Mouse (Mus musculus): ENCODE measurements at regions not wholly inside any gene's neighbourhood (a gene's known extent, or its start where the extent isn't known, plus 50 kb on each side); places are given as distances from the start of the nearest gene placed in this dataset.
"Not testable (repeated sequence)": the region's sequence is repeated elsewhere in the genome, so short reads cannot be mapped to it uniquely, and the experiment has no call there.

DNA sequence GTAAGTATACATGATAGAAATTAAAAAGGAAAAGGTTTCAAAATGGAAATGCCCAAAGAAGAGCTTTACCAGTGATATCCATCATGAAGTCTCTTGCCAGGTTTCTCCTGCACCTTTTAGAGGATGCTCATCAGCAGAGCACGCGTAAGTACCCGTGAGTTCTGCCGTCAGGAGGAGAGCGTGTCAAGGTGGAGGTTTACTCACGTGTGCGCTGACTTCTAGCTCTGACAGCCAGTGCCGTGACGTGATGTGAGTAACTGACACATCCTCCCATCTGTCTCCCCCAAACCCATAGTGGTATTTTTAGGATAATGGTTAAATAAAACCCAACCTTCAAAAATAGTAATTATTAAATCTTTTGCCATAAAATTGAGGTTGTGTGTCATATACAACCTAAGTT lies 55.3 kb downstream of the Adra2a start:
- DNase-seq (ENCODE audit: low spot score) = no peak

DNA sequence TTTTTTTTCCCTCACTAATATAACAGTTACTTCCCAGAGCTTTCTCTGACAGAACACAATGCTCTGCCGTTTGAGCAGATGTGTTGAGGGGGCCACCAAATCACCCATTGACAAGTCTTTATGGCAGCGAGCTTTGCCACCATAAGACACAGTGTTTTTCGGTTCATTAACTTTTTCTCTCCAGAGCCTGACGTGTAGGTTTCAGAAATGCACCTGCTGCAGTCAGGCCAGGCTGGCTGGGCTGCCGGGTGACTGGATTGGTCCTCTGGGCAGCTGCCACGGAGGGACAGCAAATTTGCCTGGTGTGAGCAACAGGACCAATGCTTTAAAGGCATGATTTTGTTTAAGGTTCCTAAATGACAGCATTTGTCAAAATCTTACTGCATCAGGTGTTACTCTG lies 55.8 kb downstream of the Adra2a start:
- no peak for DNase-seq (ENCODE audit: low spot score)

DNA sequence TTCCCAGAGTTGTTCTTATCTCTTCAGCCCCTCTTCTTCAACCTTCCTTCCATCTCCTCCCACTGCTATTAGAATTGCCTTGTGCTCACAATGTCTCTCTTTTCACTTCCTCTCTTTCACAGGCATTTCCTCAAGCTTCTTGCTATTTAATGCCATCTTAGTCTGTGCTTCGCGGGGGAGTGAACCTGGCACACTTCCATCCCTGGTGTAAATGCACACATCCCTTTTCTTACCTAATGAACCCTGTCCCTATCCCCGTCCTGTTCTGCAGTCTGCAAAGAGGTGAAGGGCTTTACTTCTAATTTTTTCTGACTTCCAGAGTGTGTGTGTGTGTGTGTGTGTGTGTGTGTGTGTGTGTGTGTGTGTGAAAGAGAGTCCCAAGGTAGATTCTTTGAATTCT lies 62.6 kb downstream of the Adra2a start:
- DNase-seq (ENCODE audit: low spot score) = no peak

DNA sequence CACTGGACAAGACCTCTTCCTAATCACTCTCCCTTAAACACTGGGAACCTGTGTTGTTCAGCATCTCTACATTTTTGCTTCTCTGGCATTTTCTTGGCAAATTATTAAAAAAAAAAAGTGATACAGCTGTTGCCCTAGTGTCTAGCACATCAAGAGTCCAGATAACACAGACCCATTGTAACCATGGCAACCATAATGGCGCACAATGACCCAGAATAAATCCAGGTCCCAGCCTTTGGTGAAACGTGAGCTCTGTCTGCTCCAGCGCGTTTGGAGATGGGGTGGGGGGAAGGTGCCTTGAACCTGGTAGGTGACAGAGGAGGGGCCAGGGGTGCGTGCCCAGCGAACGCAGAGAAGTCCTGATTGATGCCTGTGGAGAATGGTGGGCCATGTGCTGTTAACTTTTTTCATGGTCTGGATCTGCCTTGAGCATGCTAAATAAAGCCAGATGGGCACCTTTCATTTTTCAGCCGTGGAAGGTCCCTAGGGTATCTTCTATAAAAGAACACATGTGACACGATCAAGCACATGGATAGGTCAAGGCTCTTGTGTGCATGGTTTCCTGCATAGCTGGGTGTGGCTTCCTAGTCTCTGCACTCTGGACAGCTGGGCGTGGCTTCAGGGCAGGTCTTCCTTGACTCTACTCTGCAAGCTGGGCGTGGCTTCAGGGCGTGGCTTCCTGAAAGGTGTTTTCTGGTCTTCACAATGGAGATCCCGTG lies 63.3 kb downstream of the Adra2a start:
- DNase-seq (ENCODE audit: low spot score) = peak; percentile 16

DNA sequence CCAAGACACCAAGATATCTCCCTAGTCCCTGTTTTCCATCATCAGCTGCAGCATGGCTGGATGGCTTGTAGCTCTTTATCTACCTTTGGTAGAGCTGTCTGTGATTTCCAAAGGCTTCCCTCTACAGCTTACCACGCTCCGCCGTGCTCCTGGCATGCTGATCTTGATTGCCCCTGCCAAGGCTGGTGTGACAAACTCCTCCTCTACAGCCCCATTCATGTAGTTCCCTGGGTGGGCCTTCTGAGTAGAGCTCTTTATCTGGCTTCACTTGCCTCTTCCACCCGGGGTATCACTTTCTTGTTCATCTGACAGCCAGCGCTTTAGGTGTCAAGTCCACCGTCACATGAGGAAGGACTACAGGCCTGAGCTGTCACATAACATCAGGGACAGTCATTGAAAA lies 66.1 kb downstream of the Adra2a start:
- DNase-seq (ENCODE audit: low spot score) = no peak

DNA sequence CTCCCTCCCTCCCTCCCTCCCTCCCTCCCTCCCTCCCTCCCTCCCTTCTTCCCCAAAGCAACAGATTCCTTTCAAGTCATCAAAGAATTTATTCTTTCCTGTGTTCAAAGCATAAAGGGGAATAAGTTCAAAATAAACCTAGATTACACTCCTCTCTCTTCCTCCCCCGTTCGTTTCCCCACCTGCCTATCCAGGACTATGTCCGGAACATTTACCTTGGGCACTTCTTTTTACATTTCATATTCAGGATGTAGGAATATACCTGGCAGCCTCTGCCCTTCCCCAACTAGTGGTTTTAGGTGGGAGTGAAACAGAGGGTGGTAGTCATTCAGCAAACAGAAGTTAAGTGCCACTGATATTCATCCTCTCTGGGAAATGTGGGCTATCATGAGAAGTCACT lies 68.7 kb downstream of the Adra2a start:
- no peak for DNase-seq (ENCODE audit: low spot score)

DNA sequence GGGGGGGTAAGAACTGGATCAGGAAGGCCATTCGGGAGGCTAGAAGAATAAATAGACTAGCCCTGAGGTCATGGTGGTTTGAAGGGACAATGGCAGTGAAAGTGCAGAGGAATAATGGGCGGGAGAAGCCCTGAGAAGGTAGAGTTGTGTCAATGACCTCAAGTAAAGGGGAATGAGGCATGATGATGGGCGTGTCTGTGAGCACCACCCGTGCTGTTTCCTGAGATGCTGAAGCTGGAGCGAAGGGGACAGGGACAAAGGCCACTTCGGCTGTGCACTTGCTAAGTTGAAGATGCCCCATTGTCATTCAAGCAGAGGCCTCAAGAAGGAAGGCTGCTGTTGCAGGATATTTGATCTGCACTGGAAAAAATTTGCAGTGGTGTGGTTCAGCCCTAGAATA lies 69.5 kb downstream of the Adra2a start:
- no peak for DNase-seq (ENCODE audit: low spot score)

DNA sequence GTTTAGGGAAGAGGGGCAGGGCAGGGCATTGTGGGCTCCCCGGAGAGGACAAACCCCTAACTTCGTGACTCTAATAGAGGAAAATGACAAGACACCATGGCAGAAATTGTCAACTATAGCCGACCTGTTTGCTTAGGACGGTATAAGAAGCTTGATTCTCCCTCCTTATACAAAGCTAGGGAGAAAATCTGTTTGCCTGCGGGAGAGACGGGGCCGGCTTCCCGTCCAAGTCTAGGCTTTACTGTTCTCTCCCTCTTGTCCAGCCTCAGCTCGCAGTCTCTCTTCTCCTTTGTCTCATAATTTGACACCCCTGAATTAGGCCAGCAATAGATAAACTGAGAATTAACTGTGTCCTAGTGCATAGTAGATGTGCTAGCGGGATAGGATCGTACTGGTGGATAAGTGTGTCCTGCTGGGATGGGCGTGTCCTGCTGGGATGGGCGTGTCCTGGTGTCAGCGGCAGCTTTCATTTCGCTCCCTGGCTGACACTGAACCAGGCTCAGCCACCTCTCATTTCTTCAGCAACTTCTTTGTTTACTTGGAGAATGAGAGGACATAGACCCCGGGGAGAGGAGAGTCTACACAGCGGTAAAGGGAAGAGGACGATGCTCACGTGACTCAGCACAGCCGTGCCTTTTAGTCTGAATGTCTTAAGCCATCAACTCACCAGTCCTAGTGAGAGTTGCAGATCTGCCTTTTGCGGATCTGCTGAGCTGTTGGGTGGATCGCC lies 70.8 kb downstream of the Adra2a start:
- peak; percentile 49 for DNase-seq (ENCODE audit: low spot score)

DNA sequence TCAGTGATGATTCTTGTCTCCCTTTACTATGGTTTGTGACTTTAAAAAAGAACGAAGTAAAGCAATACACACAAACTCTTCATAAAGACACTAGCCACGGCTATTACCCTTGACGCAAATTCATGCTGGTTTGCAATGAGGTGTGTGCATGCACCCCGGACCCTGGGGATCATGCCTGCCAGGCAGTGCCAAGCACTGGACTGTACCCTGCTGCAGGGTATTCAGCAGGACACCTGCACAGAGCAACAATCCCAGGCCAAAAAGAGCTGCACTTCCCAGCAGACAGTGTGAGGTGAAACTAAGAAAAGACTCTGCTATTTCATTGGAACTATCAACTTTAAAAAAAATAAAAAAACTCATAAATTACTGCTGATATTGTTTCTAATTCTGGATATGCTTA lies 71.4 kb downstream of the Adra2a start:
- DNase-seq (ENCODE audit: low spot score) = no peak

DNA sequence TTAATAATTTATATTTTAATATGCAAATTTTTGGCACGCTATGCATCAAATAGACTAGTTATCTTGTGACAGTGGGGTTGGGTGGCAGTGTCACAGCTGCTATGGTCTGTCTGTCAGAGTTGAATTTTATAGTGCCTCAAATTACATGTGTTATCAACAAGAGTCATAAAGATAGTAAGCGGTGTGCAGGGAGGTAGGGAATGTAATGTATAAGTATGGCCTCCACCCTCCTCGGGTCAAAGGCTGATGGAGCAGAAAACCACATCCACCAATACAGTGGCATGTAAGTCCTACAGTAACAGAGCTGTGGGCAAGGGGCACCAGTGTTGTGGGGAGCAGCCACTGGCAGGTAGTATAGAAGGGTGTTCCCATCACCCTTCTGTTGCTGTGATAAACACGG lies 72.9 kb downstream of the Adra2a start:
- no peak for DNase-seq (ENCODE audit: low spot score)

DNA sequence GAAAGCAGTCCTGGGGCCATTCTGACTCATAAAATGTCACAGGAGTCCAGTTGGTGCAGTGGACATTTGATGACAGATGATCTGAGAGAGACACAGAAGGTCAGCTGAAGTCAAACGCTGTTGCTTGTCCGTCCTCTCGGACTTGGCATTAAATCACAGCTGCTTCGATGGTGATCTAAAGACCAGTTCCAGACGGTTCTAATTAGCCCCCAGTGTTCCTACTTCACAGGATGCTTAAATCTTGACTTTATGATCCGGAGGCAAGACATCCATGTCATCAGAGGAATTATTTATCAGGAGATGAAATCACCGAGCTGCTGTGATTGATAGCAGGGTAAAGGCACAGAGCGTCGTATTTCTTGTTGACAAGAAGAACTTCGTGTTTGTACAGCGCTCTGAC lies 73.7 kb downstream of the Adra2a start:
- no peak for DNase-seq (ENCODE audit: low spot score)

DNA sequence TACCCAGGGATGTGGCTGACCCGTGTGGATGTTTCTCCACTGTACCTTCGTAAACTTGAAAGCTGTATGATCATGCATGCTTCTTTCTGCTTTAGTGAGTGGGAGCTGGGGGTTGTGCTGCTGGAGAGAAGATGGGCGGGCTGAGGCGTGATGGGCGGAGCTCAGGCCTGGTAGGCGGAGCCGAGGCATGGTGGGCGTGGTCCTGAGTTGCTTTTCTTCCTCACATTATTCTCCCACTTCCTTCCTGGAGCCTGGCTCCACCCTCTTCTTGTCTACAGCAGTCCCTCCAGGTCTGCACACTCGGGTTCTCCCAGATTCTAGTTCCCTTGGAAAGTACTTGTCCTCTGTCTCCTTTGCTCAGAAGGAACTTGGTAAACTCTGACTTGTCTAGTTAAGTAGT lies 79.6 kb downstream of the Adra2a start:
- DNase-seq (ENCODE audit: low spot score) = no peak

DNA sequence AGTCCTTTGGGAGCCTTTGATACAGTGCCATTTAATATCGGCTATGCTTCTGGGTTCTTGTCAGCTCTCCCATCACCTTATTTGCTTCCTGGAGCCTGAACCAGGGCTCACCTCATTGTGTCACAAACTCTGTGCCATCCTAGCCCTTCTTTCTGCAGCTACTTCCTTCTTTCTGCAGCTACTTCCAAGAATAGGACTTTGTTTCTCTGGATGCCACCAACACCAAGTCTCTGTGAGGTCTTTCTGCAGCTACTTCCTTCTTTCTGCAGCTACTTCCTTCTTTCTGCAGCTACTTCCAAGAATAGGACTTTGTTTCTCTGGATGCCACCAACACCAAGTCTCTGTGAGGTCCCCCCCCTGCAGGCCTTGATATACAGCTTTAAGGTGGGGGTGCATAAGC lies 107.8 kb downstream of the Adra2a start:
- DNase-seq (ENCODE audit: low spot score) = not testable (repeated sequence)

DNA sequence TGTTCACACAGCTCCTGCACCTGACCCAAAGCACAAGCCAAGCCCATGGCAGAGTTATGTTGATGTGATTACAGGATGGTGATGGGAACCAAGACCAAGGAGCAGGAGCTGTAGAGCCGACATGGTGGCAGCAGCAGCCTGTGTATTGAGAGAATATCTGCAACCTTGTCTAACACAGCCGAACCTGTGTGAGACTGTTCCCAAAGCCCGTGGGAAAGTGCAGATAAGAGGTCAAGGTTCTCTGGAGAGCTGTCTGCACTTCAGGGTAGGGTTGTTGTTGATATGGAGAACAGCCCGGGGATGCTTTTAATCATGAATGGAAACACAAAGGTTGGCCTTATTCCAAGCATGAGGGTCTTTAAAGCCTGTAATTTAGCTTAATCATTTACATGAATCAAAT lies 110.4 kb downstream of the Adra2a start:
- no peak for DNase-seq (ENCODE audit: low spot score)

DNA sequence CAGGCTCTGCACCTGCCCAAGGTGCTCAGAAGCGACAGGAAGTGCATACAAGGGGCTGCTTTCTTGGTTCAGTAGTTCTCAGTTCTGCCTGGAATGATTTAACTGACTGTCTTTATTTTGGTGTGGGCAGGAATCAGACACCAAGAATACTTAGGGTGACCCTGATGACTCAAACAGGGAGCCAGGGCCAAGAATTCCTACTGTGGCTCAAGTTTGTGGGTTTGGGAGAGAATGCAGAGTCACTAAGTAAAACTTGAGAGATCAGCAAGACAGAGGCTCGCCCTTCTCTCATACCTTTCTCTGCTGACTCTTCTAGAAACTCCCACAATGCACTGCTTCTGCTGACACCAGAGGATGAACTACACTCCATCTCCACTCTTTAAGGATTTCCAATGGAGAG lies 126.4 kb downstream of the Adra2a start:
- no peak for DNase-seq (ENCODE audit: low spot score)

DNA sequence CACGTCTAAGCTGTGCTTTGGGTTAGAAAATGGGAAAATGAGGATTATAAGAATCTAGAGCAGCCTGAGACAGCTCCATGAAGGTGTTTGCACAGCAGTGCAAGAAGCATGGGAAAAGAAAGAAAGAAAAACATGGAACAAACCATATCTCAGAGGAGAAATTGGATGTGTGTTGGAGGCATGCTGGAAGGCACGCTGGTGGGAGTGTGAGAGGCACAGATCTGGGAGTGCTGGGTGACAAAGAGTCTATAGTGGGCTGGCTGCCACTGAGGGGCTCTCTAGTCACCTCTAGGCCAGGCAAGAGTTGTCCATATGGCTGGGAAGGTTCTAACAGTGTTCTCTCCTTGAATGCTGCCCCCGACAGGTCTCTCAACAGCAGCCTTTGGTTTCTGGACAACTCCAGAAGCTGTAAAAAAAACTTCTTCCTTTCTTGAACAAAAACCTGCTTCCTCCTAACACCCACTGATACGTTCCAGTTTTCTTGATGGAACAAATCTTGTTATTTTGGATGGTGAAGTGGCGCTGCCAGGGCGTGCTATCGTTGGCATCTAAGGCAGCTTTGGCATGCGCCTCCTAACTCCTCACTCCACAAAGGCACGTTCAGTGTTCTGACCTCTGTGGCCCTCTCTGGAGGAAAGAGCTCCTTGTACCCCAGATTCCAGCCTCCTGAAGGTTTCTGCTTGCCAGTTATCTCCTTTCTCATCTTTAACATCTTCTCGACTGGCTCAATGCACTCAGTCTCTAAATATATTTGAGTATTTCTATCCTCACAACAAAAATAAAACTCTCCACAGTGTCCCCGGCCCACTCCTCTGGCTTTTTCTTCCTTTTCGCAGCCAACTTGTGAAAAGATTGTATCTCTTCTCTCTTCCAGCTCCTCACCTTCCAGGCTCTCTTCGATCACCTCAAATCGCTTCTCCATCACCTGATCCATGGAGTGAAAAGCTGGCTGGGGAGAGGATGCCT lies 130.4 kb downstream of the Adra2a start:
- no peak for DNase-seq (ENCODE audit: low spot score)

DNA sequence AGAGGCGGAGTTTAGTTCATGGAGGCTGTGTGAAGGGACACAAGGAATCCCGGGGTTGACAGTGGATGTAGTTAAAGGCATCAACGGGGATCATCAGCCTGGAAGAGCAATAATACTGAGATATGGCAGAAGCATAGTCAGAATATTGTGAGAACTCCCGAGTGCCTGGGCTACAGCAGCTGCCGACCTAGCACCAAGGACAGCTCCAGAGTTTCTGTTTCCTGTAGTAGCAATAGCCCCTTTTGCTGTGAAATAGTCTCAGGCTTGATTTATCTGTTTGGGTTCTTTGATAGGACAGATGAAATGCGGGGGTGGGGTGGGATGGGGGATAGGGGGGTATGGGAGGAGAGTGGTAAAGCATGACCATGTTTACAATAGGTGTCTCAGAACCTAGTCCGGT lies 131.8 kb downstream of the Adra2a start:
- DNase-seq (ENCODE audit: low spot score) = no peak

DNA sequence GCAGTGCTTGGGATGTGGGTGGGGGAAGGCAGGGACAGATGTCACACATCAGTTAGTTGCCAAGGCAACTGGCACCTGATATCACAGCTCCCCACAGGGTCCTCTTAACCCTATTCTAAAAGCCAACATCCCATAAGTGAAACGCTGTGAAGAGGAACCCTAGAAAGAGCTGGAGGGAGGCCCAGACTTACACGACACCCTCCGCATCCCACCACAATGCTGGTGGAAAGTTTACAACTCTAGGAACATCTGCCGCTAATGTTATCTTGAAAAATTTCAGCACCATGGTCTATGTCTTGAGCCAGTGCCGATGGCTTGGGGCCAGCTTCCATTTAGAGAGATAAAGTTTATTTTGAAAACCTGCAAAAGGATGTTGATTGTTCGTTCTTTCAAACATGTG lies 133.5 kb downstream of the Adra2a start:
- DNase-seq (ENCODE audit: low spot score) = no peak

DNA sequence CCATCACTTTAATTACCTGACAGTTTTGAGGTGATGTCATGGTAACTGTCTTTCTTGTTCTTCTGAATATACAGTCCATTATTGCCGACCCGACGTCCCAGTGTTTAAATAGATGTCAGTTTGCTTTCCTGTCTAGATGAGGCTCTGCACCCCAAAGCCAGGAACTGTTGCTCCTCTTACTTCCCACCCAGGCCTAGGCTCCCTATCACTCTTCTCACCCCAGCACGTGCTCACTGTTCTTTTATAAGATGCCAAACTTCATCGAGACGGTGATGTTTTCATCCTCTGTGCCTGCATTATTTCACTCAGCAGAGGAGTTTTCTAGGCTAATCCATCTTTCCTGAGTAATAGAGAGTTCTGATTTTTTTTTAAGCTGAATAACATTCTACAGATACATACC lies 156.5 kb downstream of the Adra2a start:
- no peak for DNase-seq (ENCODE audit: low spot score)

DNA sequence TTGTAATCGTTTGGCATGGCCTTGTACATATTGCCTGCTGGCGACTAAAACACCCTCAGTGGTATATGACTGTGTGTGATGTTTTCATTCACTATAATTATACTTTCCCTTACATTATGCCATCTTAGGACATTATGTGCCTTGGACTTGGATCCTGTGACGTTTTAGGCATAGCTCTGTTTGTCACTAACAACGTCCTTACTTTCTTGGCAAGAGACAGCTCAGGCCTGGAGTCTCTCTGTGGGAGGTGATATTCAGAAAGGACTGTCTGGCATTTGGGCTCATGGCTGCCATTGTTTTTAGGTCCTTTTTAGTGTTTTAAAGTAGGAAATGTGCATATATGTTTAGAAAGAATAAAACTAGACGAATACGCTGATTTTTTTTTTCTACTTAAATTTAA lies 158.5 kb downstream of the Adra2a start:
- no peak for DNase-seq (ENCODE audit: low spot score)

DNA sequence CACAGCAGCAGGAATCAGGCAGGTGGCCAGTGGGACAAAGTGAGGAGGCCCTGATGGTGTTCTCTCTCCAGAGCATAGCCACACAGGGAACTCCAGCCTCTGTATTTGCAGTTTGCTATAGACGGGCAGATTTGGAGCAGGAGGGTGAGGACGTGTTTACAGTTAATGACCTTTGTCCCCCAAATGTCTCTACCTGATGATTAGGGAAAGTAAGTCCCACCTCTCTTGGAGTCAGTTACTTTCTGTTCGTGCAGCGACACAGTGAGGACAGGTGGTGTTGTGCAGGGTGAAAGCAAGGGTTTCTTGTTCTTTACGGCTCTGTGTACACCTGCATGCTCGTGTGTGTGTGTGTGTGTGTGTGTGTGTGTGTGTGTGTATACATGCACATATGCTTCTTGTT lies 162.9 kb downstream of the Adra2a start:
- DNase-seq (ENCODE audit: low spot score) = no peak

DNA sequence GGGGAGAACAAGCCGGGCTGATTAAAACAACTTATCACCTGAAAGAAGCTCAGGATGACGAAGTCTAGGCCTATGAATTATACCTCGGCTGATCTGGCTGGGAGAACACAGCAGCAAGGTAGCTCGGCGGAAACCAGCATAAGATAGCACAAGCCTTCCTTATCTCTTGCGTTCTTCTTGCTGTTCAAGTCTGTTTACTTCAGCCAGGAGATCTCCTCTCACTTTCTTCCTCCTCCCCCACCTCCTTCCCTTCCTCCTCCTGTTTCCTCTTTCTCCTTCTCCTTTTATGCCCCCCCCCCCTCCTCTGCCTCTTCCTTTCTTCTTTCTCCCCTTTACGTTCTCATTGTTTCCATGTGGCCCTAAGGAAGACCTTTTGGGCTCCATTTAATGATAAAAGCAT lies 168.2 kb downstream of the Adra2a start:
- DNase-seq (ENCODE audit: low spot score) = no peak

DNA sequence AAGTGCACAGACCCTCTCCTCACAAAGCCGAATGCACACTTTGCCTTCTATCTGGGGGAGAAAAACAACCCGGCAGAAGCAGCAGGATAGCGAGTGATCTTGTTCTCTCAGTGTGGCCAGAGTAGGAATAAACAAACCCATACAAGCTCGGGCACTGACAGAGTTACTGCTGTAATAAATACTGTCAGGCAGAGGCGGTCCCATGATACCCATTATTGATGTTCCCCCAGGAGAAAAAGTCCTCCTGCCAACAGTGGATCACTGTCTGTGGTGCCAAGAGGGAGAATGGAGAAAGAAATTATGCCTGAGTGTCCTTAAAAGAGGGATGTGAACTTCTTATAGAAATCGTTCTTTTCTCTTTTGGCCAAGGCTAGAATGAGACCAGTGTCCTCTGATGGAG lies 200.2 kb downstream of the Adra2a start:
- no peak for DNase-seq (ENCODE audit: low spot score)
